Mouse (Mus musculus) forebrain, embryonic 14.5 days (tissue): Measurements from ENCODE around the gene Gm20809. TPM values are rescaled to one million over a fixed set of nuclear protein-coding genes. Genes with fewer than 3 reads are reported as not detected.
"Not testable (repeated sequence)": the region's sequence is repeated elsewhere in the genome, so short reads cannot be mapped to it uniquely, and the experiment has no call there.

ENCODE experiments used
- ATAC-seq: fragments of 200-750 bp; cut with Nextera tagmentation; 2 replicates; pipeline ENCODE4 v1.8.0; 2017; ENCODE audit warnings: mild to moderate bottlenecking, moderate library complexity
- DNase-seq: peaks from one replicate; pipeline ENCODE4 v3.0.0-alpha.2; 2015; ENCODE audit warnings: low spot score
- H3K27ac ChIP-seq: fragments of 300-500 bp; sonication (generic); 2 replicates; pipeline ENCODE4 v1.5.1; 2014; ENCODE audit warnings: low read depth, mild to moderate bottlenecking, control low read depth, low read length, moderate library complexity
- H3K27me3 ChIP-seq: fragments of 300-500 bp; sonication (generic); replicated peaks from 2 replicates; pipeline ENCODE4 v1.6.1; 2014; ENCODE audit warnings: low read length, control low read depth, mixed read lengths; ENCODE audit not compliant: control insufficient read depth, insufficient read depth
- H3K36me3 ChIP-seq: fragments of 300-500 bp; sonication (generic); 2 replicates; pipeline ENCODE4 v1.6.1; 2014; ENCODE audit warnings: low read length, control low read depth; ENCODE audit not compliant: control insufficient read depth, insufficient read depth
- H3K4me1 ChIP-seq: fragments of 300-500 bp; sonication (generic); 2 replicates; pipeline ENCODE4 v1.6.1; 2014; ENCODE audit warnings: antibody characterized with exemption, low read length, control low read depth; ENCODE audit not compliant: control insufficient read depth, insufficient read depth
- H3K4me2 ChIP-seq: fragments of 300-500 bp; sonication (generic); 2 replicates; pipeline ENCODE4 v1.6.1; 2014; ENCODE audit warnings: mild to moderate bottlenecking, control low read depth, low read length
- H3K4me3 ChIP-seq: fragments of 300-500 bp; sonication (generic); 2 replicates; pipeline ENCODE4 v1.5.1; 2014; ENCODE audit warnings: low read depth, low read length, control low read depth
- H3K9ac ChIP-seq: fragments of 300-500 bp; sonication (generic); 2 replicates; pipeline ENCODE4 v1.6.1; 2014; ENCODE audit warnings: mild to moderate bottlenecking, low read length, control low read depth, moderate library complexity
- H3K9me3 ChIP-seq: fragments of 300-500 bp; sonication (generic); replicated peaks from 2 replicates; pipeline ENCODE4 v1.6.1; 2016; ENCODE audit warnings: low read length, control low read depth, mixed read lengths; ENCODE audit not compliant: control insufficient read depth
- WGBS: fragments of 180-500 bp; shearing (Covaris S2); extraction: QIAGEN DNeasy Blood & Tissue Kit; methylation state at CpG from one replicate; pipeline ENCODE4 v1.1.7; 2014; 5-methylcytosine and 5-hydroxymethylcytosine counted together
- polyA plus RNA-seq: library from polyadenylated mRNA; unstranded; fragments of >200 nt; fragmentation: Nextera tagmentation; extraction: Ambion mirVana; gene quantifications from 2 replicates; pipeline ENCODE4 v1.2.1, GENCODE M21; 2014

Gm20809 gene
- not detected in 2 replicates for polyA plus RNA-seq

- no CpG with 5 or more reads among the region's 3 CpGs for WGBS
- DNase-seq, H3K9me3 ChIP-seq, H3K4me3 ChIP-seq, H3K27me3 ChIP-seq, ATAC-seq, H3K4me1 ChIP-seq, H3K36me3 ChIP-seq, H3K4me2 ChIP-seq, H3K27ac ChIP-seq, H3K9ac ChIP-seq: not testable (repeated sequence)
Measured at GRCm38 (mm10) chrY:24454757-24455156, at the start of gene Gm20809. TSS of gene Gm20809 (plus strand) at chrY:24455057.
